Mouse (Mus musculus): ENCODE measurements around the gene Jun. TPM values are rescaled to one million over a fixed set of nuclear protein-coding genes. Genes with fewer than 3 reads are reported as not detected.

Jun gene
- 36.9 and 73.8 TPM in 2 replicates for polyA plus RNA-seq (2012; rRNA removed; ENCODE audit: low replicate concordance)

GRCm38 (mm10) chr4:95052025-95052899 is at the start of gene Jun:
Gene Jun, minus strand, starts transcription at chr4:95052222.

Other genes starting within 250 kb of the Jun start
- gene Eqtn, start 123.4 kb downstream of the Jun start, polyA plus RNA-seq (2012; rRNA removed; ENCODE audit: low replicate concordance) = 0.10 TPM in 1 of 2 replicates, not detected in the other
- gene Mysm1, start 73.1 kb downstream of the Jun start, polyA plus RNA-seq (2012; rRNA removed; ENCODE audit: low replicate concordance) = 6.1 and 9.6 TPM in 2 replicates